Mouse (Mus musculus) embryo, embryonic 10 days (tissue): ENCODE results near the gene Srgap3.
A peak's percentile ranks its signal among the peaks of the same experiment; 100 is the strongest.

Experiments
- DNase-seq: peaks from one replicate; pipeline ENCODE4 v3.0.0-alpha.2; 2015; ENCODE audit warnings: low spot score

Srgap3 gene

GRCm38 (mm10) chr6:112857057-112857456, 90.0 kb downstream of the Srgap3 start:
- DNase-seq: no peak

GRCm38 (mm10) chr6:112855183-112855582, 91.9 kb downstream of the Srgap3 start:
- DNase-seq: no peak

GRCm38 (mm10) chr6:112852261-112853235, 94.5 kb downstream of the Srgap3 start:
- DNase-seq: peak; percentile 36

GRCm38 (mm10) chr6:112850745-112851144, 96.3 kb downstream of the Srgap3 start:
- DNase-seq: no peak

GRCm38 (mm10) chr6:112848629-112849180, 98.4 kb downstream of the Srgap3 start:
- DNase-seq: no peak

GRCm38 (mm10) chr6:112846863-112847262, 100.2 kb downstream of the Srgap3 start:
- DNase-seq: no peak

- DNase-seq: no peak
Observed at GRCm38 (mm10) chr6:112842426-112842825, 104.6 kb downstream of the Srgap3 start.

- DNase-seq: no peak
Observed at GRCm38 (mm10) chr6:112840400-112840799, 106.7 kb downstream of the Srgap3 start.

GRCm38 (mm10) chr6:112839391-112839790, 107.7 kb downstream of the Srgap3 start:
- DNase-seq: no peak

GRCm38 (mm10) chr6:112838879-112839278, 108.2 kb downstream of the Srgap3 start:
- peak; percentile 83 for DNase-seq

- no peak for DNase-seq
Observed at GRCm38 (mm10) chr6:112836712-112837111, 110.4 kb downstream of the Srgap3 start.

GRCm38 (mm10) chr6:112835413-112835812, 111.7 kb downstream of the Srgap3 start:
- no peak for DNase-seq

GRCm38 (mm10) chr6:112834430-112834829, 112.6 kb downstream of the Srgap3 start:
- no peak for DNase-seq

- peak; percentile 40 for DNase-seq
Observed at GRCm38 (mm10) chr6:112833763-112834162, 113.3 kb downstream of the Srgap3 start.

- no peak for DNase-seq
Observed at GRCm38 (mm10) chr6:112829196-112829595, 117.9 kb downstream of the Srgap3 start.

- no peak for DNase-seq
Observed at GRCm38 (mm10) chr6:112828420-112828819, 118.6 kb downstream of the Srgap3 start.

GRCm38 (mm10) chr6:112825657-112826056, 121.4 kb downstream of the Srgap3 start:
- DNase-seq: no peak

GRCm38 (mm10) chr6:112823096-112823495, 124.0 kb downstream of the Srgap3 start:
- no peak for DNase-seq

GRCm38 (mm10) chr6:112820298-112820992, 126.6 kb downstream of the Srgap3 start:
- DNase-seq: no peak

- DNase-seq: no peak
Observed at GRCm38 (mm10) chr6:112818403-112818901, 128.6 kb downstream of the Srgap3 start.

- DNase-seq: no peak
Observed at GRCm38 (mm10) chr6:112815604-112816003, 131.5 kb downstream of the Srgap3 start.

- peak; percentile 41 for DNase-seq
Observed at GRCm38 (mm10) chr6:112814525-112815086, 132.5 kb downstream of the Srgap3 start.
